11 mouse cellular contexts compared by ENCODE assay signal in the genomic region with DNA sequence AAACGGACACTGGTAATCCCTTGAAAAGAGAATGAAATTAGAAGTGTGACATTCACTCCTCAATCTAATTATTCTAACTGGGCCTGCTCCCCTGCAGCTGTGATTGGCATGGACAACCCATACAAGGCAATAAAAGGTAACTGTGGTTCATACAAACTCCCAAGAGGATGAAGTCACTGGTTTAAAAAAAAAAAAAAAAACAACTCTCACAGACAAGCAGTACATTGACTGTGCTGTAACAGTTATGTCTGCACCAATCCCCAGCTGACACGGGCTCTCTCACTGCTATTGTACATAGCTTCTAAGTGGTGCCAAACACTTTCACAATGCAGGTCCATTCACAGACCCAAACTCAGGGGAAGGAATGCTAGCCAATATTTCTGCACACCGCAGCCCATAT. TPM values are rescaled to one million over a fixed set of nuclear protein-coding genes. Genes with fewer than 3 reads are reported as not detected.
A peak's percentile ranks its signal among the peaks of the same experiment; 100 is the strongest.
DNase-seq lines count a peak whose midpoint lies in the region; ATAC-seq lines count a peak whose summit lies in the region.
"Had no signal": no experiment of that assay in that cellular context is flagged by ENCODE, and none has a peak within 500 bp of the region (broad histone marks: within the 10 kb centered on the region; RNA-seq: fewer than 3 reads in every experiment).

No protein-coding gene starts in this region.

- WGBS in limb, embryonic 12.5 days = 63% methylated on average over 3 of the region's 3 CpGs
- WGBS in limb, embryonic 10.5 days = 94% methylated on average over 3 of the region's 3 CpGs
- 8% methylated on average over 3 of the region's 3 CpGs for WGBS in forebrain, embryonic 14.5 days
- 46% methylated on average over 3 of the region's 3 CpGs for WGBS in midbrain, embryonic 13.5 days

- H3K4me2 ChIP-seq in limb, embryonic 12.5 days = no peak overlapping the region
- no peak overlapping the region for H3K4me2 ChIP-seq in forebrain, embryonic 14.5 days (ENCODE audit: low read length)
- H3K4me2 ChIP-seq in midbrain, embryonic 13.5 days (replicated peaks) = no peak overlapping the region
- H3K4me2 ChIP-seq: heart, embryonic 12.5 days; limb, embryonic 15.5 days had no signal

- H3K27me3 ChIP-seq in limb, embryonic 12.5 days = no peaks in the 10 kb centered on the region
- H3K27me3 ChIP-seq in limb, embryonic 10.5 days (ENCODE audit: low read depth, poor library complexity, severe bottlenecking) = no peaks in the 10 kb centered on the region
- H3K27me3 ChIP-seq in forebrain, embryonic 14.5 days (replicated peaks; ENCODE audit: control insufficient read depth, insufficient read depth, low read length) = no peaks in the 10 kb centered on the region
- H3K27me3 ChIP-seq in midbrain, embryonic 13.5 days = no peaks in the 10 kb centered on the region
- H3K27me3 ChIP-seq: heart, embryonic 12.5 days; limb, embryonic 15.5 days had no signal

- no peaks in the 10 kb centered on the region for H3K9me3 ChIP-seq in limb, embryonic 12.5 days
- no peaks in the 10 kb centered on the region for H3K9me3 ChIP-seq in limb, embryonic 10.5 days (replicated peaks)
- no peaks in the 10 kb centered on the region for H3K9me3 ChIP-seq in forebrain, embryonic 14.5 days (replicated peaks; ENCODE audit: control insufficient read depth, low read length)
- no peaks in the 10 kb centered on the region for H3K9me3 ChIP-seq in midbrain, embryonic 13.5 days
- H3K9me3 ChIP-seq: heart, embryonic 12.5 days; limb, embryonic 15.5 days had no signal

- peaks cover 7% of the 10 kb centered on the region for H3K36me3 ChIP-seq in limb, embryonic 12.5 days
- H3K36me3 ChIP-seq in limb, embryonic 10.5 days = peaks cover 16% of the 10 kb centered on the region
- 0 out of 2 replicates have a peak, but pooled peaks cover 2% of the 10 kb centered on the region for H3K36me3 ChIP-seq in forebrain, embryonic 14.5 days (ENCODE audit: control insufficient read depth, insufficient read depth, low read length)
- H3K36me3 ChIP-seq in midbrain, embryonic 13.5 days = 0 out of 2 replicates have a peak, but pooled peaks cover 3% of the 10 kb centered on the region
- H3K36me3 ChIP-seq: heart, embryonic 12.5 days; limb, embryonic 15.5 days had no signal

- no peak overlapping the region for H3K4me3 ChIP-seq in limb, embryonic 12.5 days (replicated peaks)
- H3K4me3 ChIP-seq in limb, embryonic 10.5 days = no peak overlapping the region
- H3K4me3 ChIP-seq in forebrain, embryonic 14.5 days (ENCODE audit: low read depth, low read length) = no peak overlapping the region
- H3K4me3 ChIP-seq in midbrain, embryonic 13.5 days (replicated peaks) = no peak overlapping the region
- H3K4me3 ChIP-seq: heart, embryonic 12.5 days; limb, embryonic 15.5 days had no signal

- 0 out of 2 replicates have a peak, but pooled peaks have one; percentile 37 for ATAC-seq in limb, embryonic 12.5 days (ENCODE audit: insufficient number of reproducible peaks, insufficient read depth, low FRiP score, low TSS enrichment, low read depth)
- ATAC-seq in forebrain, embryonic 14.5 days = peak; percentile 89
- ATAC-seq in midbrain, embryonic 13.5 days = peak; percentile 62

- no peak for DNase-seq in limb, embryonic 10.5 days (ENCODE audit: low spot score)
- DNase-seq in Muller cell, postnatal 12 days (ENCODE audit: inconsistent ontology term) = peak; percentile 49
- peak; percentile 82 for DNase-seq in forebrain, embryonic 14.5 days (ENCODE audit: low spot score)
- no peak for DNase-seq in urinary bladder, postnatal 10 days (ENCODE audit: low spot score)
- no peak for DNase-seq in heart, adult 18-20 months
- DNase-seq: adrenal gland, postnatal 25 days; thymus, postnatal 14 days had no signal

- H3K27ac ChIP-seq in limb, embryonic 12.5 days = no peak overlapping the region; the same call in 1 of the 2 replicates
- no peak overlapping the region for H3K27ac ChIP-seq in limb, embryonic 10.5 days
- 0 out of 2 replicates have a peak overlapping the region, but pooled peaks have one; percentile 21 for H3K27ac ChIP-seq in forebrain, embryonic 14.5 days (ENCODE audit: low read depth, low read length)
- 0 out of 2 replicates have a peak overlapping the region, but pooled peaks have one; percentile 32 for H3K27ac ChIP-seq in midbrain, embryonic 13.5 days
- H3K27ac ChIP-seq: limb, embryonic 15.5 days had no signal

- H3K4me1 ChIP-seq in limb, embryonic 12.5 days (replicated peaks) = peaks cover 30% of the 10 kb centered on the region
- H3K4me1 ChIP-seq in limb, embryonic 10.5 days = peaks cover 12% of the 10 kb centered on the region
- peaks cover 20% of the 10 kb centered on the region for H3K4me1 ChIP-seq in forebrain, embryonic 14.5 days (ENCODE audit: control insufficient read depth, insufficient read depth, low read length)
- peaks cover 26% of the 10 kb centered on the region for H3K4me1 ChIP-seq in midbrain, embryonic 13.5 days (replicated peaks)

- no peak overlapping the region for H3K9ac ChIP-seq in limb, embryonic 12.5 days (replicated peaks)
- H3K9ac ChIP-seq in forebrain, embryonic 14.5 days (ENCODE audit: low read length) = no peak overlapping the region
- H3K9ac ChIP-seq in midbrain, embryonic 13.5 days (replicated peaks) = no peak overlapping the region
- H3K9ac ChIP-seq: heart, embryonic 12.5 days; limb, embryonic 15.5 days had no signal

RNA-seq across cellular contexts. Expression of gene Rybp, which starts 53.8 kb away (rescaled TPM):
- polyA plus RNA-seq in limb, embryonic 12.5 days (2016; fragmentation: Nextera tagmentation; extraction: Ambion mirVana) = 21.7 and 24.7 TPM in 2 replicates
- polyA plus RNA-seq in limb, embryonic 10.5 days (2016; fragmentation: Nextera tagmentation; extraction: Ambion mirVana) = 14.1 and 15.9 TPM in 2 replicates
- 16.7 and 16.9 TPM in 2 replicates for polyA plus RNA-seq in forebrain, embryonic 14.5 days (2014; fragmentation: Nextera tagmentation; extraction: Ambion mirVana)
- 18.0 and 19.7 TPM in 2 replicates for polyA plus RNA-seq in midbrain, embryonic 13.5 days (2015; fragmentation: Nextera tagmentation; extraction: Ambion mirVana)
- total RNA-seq in heart, adult 18-20 months (2021) = 10 to 100 TPM; 11.2 to 16.0 TPM

Comparison
In these comparisons a context has a peak if more than half of its experiments do, and no peak if none do; other contexts are left out.
1. ATAC-seq: peak in every context shown above with its lines; median percentile 89 in forebrain, embryonic 14.5 days; 62 in midbrain, embryonic 13.5 days; 37 in limb, embryonic 12.5 days.
2. H3K27ac ChIP-seq: peak in forebrain, embryonic 14.5 days (single experiment) and midbrain, embryonic 13.5 days (single experiment); none in limb, embryonic 12.5 days (single experiment) and limb, embryonic 10.5 days (single experiment).
3. DNase-seq: peak in Muller cell, postnatal 12 days (single experiment) and forebrain, embryonic 14.5 days (single experiment); none in limb, embryonic 10.5 days (single experiment), urinary bladder, postnatal 10 days (single experiment) and heart, adult 18-20 months (0 of 2).